Mouse (Mus musculus) heart, adult 10 weeks (tissue): Measurements from ENCODE around the gene Rrbp1. TPM values are rescaled to one million over a fixed set of nuclear protein-coding genes. Genes with fewer than 3 reads are reported as not detected.

Experiments
- polyA plus RNA-seq: library from polyadenylated mRNA; stranded (reverse); fragments of 350-450 nt; fragmentation: Illumina TruSeq; extraction: RNeasy Lipid Tissue Mini Kit (QIAGEN cat#74804); gene quantifications from one replicate; pipeline ENCODE4 v1.2.3, GENCODE M21; 2014; ENCODE audit warnings: low read depth, low replicate concordance

Rrbp1 gene
- 131 TPM for polyA plus RNA-seq

GRCm38 (mm10) chr2:144011080-144011551 lies at the start of gene Rrbp1:
Gene Rrbp1 (minus strand): TSS chr2:144011263.

GRCm38 (mm10) chr2:144032664-144033063 lies 21.6 kb upstream of the Rrbp1 start, which contains the start of gene Banf2:
Gene Banf2 (plus strand): TSS chr2:144033059.

GRCm38 (mm10) chr2:143914760-143915599 lies 96.1 kb downstream of the Rrbp1 start, which contains the start of gene Dstn:
Gene Dstn (plus strand): TSS chr2:143915320.

Other genes with a start within 250 kb of the Rrbp1 start
- 0.47 TPM for gene Bfsp1, start 148.1 kb downstream of the Rrbp1 start, polyA plus RNA-seq
- 192 TPM for gene Dstn, start 95.9 kb downstream of the Rrbp1 start, polyA plus RNA-seq
- gene Banf2, start 21.8 kb upstream of the Rrbp1 start, polyA plus RNA-seq, result not detected